Mouse (Mus musculus) CD4-positive helper T cell, adult 2 months (primary cell): Measurements from ENCODE around the gene Lingo1.

Experiments used
- DNase-seq: peaks from one replicate; pipeline ENCODE4 v3.0.0-alpha.2; 2012; ENCODE audit warnings: low read depth, missing footprints, low spot score

Gene Lingo1

DNA sequence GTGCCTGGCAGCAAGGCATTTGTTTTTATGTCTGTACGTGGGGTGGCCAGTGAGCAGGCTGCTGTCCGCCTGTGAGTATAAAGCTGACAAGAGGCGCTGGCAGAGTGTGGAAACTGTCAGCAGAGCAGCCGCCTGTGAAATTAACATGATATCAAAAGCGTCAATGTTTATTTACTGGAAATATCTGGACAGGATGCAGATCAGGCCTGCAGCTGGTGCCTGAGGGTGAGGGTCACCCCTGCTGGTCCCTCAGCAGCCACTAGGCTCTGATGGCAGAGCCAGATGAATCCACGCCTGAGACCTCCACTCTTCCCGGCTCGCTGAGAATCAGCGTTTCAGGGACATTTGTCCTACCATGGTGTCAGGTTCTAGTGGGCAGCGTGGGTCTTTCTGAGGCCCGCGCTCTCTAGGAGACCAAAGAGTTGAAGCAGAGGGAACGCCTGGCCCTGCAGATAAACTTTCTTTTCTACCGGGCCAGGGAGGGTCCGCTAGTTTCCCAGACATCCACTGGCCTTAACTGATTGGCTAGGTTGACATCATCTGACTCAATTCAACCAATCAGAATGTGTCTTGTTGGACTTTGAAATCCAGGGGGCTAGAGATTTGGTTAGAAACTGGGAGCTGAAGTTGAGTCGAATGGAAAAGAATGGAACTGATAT is 190.1 kb downstream of the Lingo1 start:
- DNase-seq: no peak

DNA sequence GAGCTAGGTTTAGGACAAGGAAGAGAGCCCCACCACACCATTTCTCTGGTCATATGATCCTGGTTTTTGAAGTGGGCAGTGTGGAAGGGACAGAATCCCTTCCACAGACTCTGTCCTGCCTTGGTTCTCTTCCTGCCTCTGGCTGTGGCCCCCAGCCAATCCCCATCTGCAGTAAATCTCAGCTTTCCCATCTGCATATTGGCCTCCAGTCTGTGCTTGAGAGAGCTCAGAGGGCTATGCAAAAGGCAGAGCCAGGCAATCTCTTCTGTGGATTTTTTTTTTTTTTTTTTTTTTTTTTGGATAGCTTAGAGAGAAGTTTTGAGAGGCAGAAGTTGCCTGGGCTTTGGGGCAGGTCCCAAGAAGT is 190.8 kb downstream of the Lingo1 start:
- DNase-seq: no peak

DNA sequence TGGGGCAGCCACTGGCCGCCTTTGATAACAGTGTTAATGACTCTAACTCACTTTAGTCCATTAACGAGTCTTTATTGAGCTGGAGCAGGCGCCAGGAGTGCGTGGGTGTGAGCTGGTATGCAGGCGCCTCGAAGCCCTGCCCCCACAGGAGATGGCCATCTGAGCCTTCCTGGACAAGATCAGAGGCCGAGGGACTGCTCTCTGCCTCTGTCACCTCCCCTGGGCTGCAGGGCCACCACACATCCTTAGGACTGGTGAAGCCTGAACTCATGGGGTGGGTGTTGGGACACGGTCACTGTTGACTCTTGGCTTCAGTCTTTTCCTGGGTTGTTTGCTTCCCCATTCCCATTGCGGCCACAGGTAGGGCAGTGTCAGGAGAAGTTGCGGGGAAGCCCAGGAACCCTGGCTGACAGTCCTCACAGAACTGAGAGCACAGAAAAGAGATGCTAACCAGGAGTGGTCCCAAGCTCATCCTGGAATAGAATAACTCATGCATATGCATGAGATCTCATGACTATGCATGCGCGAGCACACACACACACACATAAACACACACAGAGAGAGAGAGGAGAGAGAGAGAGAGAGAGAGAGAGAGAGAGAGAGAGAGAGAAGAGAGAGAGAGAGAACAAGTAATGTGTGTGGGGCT is 191.3 kb downstream of the Lingo1 start:
- no peak for DNase-seq

DNA sequence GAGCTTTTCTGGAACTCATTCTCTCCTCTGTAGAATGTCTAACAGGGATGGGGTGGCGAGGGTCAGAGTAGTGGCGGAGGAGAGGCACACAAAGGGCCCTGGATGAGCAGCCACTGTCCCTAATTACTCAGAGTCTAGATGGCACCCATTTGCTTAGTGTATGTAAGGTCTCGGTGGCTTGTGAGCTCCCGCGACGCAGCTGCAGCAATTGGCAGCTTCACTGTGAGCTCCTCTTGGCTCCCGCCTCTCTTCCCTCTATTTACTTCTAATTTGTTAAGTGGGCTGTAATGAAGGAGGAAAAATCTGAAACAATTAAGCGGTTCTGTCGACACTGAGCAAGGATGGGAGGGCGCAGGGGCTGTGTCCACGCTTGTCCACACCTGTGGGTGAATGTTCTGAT is 195.6 kb downstream of the Lingo1 start:
- no peak for DNase-seq

DNA sequence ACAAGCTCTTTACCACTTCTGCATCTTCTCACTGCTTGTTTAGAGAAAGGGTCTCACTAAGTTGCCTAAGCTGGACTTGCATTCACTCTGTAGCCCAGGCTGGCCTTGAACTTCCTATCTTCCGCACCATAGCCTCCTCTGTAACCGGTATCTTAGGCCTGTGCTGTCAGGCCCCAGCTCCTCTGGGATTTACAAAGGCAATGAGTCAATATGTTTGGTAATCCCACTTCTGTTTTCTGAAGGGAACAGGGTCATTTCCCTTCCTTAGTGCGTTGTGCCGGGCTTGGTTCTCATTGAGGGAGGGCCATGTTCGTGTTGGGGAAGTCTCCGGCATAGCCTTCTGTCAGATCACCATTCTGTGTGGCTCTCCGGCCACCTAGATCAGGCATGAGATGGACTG is 203.6 kb downstream of the Lingo1 start:
- no peak for DNase-seq

DNA sequence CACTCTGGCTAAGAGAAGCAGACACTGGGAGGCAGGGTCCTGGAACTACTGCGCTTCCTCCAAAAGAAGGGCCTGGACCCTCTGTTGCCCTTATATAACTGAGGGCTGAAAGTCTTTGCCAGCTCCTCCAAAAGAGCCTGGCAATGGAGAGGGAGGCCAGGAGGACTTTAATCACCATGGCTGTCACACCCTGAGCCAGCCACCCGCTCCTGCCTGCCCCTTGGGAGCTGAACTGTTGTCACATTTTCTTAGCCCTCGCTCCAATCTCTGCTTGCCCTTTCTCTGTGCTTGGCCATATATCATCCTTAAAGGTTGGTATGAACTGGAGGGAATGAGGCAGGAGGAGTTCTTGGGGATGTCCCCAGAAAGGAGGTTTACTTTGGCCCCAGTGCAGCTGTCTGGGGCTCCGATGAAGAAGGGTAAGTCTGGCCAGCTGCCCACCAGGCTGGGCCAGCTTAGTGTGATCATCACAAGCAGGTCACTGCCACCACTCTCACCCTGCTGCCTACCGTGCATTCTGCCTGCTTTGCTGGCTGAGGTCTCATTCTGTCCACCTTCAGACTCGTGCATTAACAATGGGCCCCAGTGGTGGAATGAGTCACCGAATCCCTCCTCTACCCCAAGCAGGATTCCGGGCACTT is 204.9 kb downstream of the Lingo1 start:
- no peak for DNase-seq

DNA sequence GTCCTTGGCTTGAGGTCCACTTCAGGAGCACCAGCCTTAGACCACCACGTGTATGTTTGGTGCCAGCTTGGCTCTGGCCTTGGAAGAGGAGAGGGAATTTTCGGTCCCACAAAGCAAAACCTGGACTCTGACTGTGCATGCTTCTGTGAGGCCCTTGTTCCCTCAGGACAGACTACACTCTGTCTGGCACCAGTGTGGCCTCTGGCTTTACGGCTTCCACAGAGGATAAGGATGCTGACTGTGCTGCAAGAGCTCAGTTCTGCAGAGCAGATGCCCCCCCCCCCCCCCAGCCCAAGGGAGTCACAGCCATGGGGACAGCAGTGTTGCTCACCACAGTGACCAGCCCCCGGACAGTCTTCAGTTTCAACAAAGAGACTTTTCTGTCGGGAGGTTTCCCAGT is 206.5 kb downstream of the Lingo1 start:
- no peak for DNase-seq

DNA sequence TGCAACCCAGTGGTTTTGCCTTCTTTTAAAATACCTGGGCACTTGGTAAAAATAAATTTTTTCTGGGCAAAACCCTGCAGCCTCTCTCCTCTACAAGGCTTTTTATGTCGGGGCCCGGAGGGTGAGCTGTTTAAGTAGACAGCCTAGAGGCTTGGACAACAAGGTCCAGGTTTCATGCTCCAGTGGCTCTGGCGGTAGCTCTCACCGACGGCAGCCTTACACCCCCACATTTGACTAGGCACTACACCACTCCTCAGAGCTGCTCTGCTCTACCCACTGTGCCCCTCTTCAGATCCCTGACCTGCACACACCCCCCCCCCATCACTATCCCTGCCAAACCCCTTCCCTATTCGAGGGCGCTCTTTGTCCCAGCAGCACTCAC is 212.2 kb downstream of the Lingo1 start:
- DNase-seq: no peak

DNA sequence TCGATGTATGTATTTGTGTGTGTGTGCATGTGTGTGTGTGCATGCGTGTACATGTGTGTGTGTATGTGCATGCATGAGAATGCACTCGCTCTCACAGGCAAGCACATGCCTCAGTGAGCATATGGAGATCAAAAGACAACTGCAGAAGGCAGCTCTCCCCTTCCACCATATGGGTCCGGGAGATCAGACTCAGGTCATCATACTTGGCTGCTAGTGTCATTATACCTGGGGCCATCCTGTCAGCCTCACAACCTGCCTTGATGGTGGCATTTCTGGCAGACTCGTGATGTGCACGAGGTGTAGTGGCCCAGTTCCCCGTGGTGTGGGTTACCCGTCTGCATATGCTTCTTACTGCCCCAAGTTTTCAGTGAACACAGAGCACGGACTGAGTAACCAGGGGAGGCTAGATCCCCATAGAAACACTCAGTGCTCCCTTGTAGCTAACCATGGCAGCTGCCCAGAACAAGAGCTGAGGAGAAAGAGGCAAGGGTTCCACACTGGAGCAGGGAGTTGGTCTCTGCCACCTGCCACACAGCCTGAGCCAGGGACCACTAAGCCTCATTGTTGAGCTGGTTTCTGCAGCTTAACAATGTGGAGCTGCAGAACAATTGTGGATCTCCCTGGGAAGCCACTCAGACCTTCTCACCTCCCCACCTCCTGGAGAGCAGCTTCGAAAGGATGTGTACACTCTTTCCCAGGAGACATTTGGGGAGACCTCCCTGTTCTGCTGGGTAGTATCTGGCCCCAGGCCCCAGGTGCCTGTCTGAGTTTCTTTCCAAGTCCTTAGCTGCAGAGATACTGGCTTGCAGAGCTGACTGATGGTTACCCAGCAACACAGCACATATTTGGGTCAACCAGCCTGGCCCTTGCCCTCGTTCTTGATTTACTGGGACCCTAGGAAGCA is 212.9 kb downstream of the Lingo1 start:
- no peak for DNase-seq

DNA sequence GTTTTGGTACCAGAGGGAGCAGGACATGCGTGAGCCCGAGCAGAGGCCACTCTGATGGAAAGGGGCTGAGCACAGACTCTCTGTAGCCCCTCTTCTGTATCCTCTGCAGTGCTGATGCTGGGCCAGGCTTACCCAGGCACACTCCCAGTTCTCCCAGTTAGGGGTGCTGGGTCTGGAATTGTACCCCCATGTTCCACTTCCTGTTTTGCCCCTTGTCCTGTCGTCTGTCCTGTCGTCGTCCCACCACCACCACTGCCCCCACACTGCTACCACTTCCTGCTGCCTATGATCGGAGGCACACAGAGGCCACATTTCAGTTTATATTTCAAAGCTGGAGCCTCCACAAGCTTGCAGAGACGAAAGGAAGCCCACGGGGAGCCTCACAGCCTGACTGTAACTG is 213.6 kb downstream of the Lingo1 start:
- no peak for DNase-seq

DNA sequence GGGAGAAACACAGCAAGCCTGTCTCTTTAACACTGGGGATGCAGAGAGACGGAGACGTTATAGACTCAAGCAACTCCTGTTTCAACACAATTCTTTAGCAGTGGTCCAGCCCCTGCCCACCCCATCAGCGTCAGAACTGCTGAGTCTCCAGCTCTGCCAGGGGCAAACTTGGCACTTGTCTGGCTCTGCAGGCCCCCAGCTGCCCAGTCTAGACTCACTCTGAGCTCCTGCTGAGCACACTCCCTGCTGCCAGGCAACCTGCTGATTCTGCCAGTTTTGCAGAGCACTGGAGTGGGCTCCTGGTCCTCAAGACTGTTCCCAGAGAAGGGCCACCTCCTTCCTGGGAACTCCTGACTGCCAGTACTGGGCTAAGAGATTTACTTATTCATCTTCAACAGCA is 214.6 kb downstream of the Lingo1 start:
- no peak for DNase-seq

DNA sequence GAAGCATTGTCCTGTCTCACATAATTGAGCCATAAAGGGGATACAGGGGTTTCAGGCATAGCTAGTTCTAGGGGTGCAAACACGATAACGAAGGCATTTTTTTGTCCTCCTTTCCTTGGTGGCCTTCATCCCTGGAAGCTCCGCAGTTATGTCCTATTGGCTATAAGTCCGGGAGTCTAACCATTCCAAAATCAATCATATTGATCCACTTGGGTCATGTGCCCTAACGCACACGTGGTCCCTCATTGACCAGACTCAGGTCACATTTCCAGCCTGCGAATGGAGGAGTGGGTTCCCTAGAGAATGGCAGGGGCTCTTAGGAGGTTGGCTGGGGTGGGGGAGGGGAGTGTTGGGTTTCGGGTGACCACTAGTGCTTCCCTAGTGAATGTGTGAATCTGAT is 215.3 kb downstream of the Lingo1 start:
- no peak for DNase-seq

DNA sequence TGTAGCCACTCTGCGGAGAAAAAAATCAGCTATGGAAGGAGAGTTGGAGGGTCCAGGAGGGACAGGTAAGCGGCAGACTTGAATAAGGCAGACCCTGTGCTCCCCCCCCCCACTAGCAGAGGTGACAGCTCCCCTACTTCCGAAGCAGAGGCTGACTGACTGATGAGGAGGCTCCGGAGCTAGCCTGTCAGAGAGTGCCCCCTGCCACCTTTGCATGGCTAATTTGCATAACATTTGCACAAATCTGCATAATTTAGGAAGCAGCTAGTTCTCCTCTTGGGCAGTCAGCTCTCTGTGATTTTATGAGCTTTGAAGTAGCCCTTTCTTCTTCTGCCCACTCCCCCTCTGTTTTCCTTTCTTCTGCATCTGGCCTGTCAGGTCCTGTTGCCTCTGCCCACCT is 216.2 kb downstream of the Lingo1 start:
- no peak for DNase-seq

DNA sequence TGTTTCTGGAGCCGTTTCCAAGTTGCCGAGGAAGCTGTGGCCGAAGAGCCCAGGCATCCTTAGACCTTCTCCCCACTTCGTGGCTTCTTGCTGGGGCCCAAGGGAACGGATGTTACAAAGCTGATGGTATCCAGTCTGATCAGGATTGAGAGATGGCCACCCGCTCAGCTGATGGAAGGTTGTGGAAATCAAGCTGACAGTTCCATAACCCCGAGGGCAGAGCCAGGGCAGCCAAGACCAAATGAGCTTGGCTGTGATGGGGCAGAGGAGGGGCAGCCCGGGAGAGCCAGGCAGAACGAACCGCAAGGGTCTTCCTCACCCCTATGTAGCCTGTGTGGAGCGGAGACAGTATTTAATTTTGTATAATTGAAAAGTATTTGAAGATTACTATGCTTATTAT is 218.9 kb downstream of the Lingo1 start:
- no peak for DNase-seq

DNA sequence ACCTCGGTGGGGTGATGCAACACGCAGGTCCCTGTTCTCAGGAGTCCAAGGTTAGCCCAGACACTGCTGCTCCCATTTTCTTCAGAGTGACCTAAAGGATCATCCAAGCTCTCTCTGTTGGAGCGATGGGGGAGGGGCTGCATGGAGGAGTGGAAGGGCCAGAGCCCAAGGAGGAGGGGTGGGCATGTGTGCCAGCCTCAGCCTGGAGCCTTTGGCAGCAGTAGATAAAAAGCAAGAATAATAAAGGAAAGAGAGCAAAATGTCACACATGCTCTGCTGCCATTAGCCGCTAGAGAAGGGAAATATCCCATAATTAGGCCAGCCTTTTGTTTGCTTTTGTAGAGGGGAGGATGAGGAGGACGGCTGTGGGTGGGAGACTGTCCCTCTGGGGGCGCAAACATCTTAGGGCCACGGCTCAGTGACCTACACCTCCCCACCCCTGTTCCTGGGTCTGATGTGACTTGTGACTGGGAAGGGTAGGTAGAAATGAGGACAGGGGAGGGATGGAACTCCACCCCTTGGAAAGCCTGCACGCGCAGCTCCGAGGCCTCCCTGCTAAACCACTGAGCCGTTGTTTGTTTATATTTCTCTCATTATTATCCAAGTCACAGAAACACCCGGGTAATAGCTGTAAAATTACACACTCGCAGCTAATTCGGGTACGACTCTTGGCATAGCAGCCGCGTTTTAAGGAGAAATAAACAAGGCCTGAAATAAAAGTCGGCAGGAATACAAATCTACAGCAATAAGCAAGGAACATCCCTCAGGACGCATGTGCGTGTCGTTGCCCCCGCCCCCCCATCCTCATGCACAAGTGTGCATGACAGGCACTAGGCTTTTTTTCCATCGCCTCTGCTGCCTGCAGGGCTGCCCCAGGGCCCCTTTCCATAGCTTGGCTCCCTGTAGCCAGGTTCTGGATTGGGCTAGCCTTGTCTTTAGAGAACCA is 223.5 kb downstream of the Lingo1 start:
- no peak for DNase-seq
